Mouse (Mus musculus) liver, adult 2 months (tissue): ENCODE measurements around the gene Hdac7.

Experiments used
- CTCF ChIP-seq: fragments of 200-500 bp; IDR thresholded peaks from 2 replicates; pipeline ENCODE4 v1.5.1; 2011; ENCODE audit warnings: low read depth, low read length, control low read depth
- POLR2A ChIP-seq: fragments of 200-500 bp; IDR thresholded peaks from 2 replicates; pipeline ENCODE4 v1.6.1; 2011; ENCODE audit warnings: low read length, control low read depth; ENCODE audit not compliant: insufficient read depth; ENCODE audit errors: extremely low read depth

DNA sequence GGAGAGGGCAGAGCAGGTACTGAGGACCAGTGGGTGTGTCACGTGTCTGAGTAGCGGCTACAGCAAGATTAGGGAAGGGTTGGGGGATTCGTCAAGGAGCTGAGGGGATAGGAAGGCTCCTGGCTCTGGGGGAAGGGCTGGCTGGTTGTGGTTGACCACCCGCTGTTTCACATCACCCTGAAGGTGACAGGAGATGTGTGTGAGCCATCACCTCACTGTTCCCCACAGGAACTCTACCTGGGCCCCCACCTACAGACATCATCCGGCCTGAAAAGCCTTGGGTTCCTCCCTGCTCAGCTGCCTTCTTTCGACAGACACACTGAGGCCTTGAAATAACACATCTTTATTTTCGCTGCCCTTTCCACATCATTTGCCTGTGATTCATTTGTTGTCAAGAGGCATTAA lies 1.1 kb downstream of the Hdac7 start:
- TF ChIP-seq CTCF (no peak), POLR2A (no peak)
